Comparison of ENCODE assay signal across 16 mouse cellular contexts in the genomic region with DNA sequence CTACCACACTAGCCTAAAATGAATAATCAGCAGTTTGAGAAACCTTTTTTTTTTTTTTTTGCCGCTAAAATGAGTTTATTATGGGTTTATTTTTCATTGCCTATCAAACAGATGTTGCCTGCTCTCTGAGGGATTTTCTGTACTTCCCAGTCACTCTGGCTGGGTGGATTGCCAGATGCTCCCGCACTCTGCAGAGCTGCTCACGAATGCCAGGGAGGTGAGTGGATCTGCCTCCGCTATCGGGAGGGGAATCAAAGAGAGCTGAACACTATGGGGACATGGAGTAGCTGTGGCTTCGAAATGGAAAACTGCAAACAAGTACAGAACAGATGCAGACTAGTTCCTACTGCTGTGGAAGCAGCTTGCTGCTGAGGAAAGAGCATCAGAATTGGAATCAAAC.
DNase-seq lines count a peak whose midpoint lies in the region; ATAC-seq and TF ChIP-seq lines count a peak whose summit lies in the region.
"Had no signal": no experiment of that assay in that cellular context is flagged by ENCODE, and none has a peak within 500 bp of the region (broad histone marks: within the 10 kb centered on the region; RNA-seq: fewer than 3 reads in every experiment).

No protein-coding gene starts in this region.

- H3K4me1 ChIP-seq in forebrain, postnatal 0 days (ENCODE audit: insufficient read depth), result no peaks in the 10 kb centered on the region
- no peaks in the 10 kb centered on the region for H3K4me1 ChIP-seq in forebrain, embryonic 16.5 days (replicated peaks; ENCODE audit: control insufficient read depth, insufficient read depth, low read length)
- no peaks in the 10 kb centered on the region for H3K4me1 ChIP-seq in neural tube, embryonic 12.5 days
- no peaks in the 10 kb centered on the region for H3K4me1 ChIP-seq in neural tube, embryonic 15.5 days
- H3K4me1 ChIP-seq: forebrain, embryonic 10.5 days; heart, embryonic 13.5 days; liver, embryonic 15.5 days had no signal

- H3K4me2 ChIP-seq in forebrain, postnatal 0 days (ENCODE audit: low read depth), result no peak overlapping the region
- H3K4me2 ChIP-seq in forebrain, embryonic 16.5 days (ENCODE audit: low read length), result no peak overlapping the region
- H3K4me2 ChIP-seq in neural tube, embryonic 12.5 days (replicated peaks), result no peak overlapping the region
- 0 out of 2 replicates have a peak overlapping the region, but pooled peaks have one; percentile 1 for H3K4me2 ChIP-seq in neural tube, embryonic 15.5 days
- H3K4me2 ChIP-seq: heart, embryonic 13.5 days; liver, embryonic 15.5 days had no signal

- TF ChIP-seq CTCF in forebrain, postnatal 0 days (IDR thresholded peaks at IDR 0.05; ENCODE audit: low read depth), result no peak
- TF ChIP-seq CTCF in layer of hippocampus, adult 2 months (conservative IDR thresholded peaks at IDR 0.05), result no peak

- H3K27ac ChIP-seq in forebrain, postnatal 0 days (ENCODE audit: low read depth, low read length), result no peak overlapping the region
- H3K27ac ChIP-seq in forebrain, embryonic 16.5 days (ENCODE audit: low read length), result no peak overlapping the region
- H3K27ac ChIP-seq in neural tube, embryonic 12.5 days, result no peak overlapping the region
- H3K27ac ChIP-seq in layer of hippocampus, adult 2 months, result no peak overlapping the region
- H3K27ac ChIP-seq in neural tube, embryonic 15.5 days (replicated peaks), result 0 out of 2 replicates have a peak overlapping the region, but pooled peaks have one; percentile 11
- H3K27ac ChIP-seq: forebrain, embryonic 10.5 days; heart, embryonic 13.5 days; liver, embryonic 15.5 days had no signal

- WGBS in forebrain, postnatal 0 days, result 67% methylated on average over 6 of the region's 6 CpGs
- WGBS in forebrain, embryonic 16.5 days, result 77% methylated on average over 6 of the region's 6 CpGs
- 74% methylated on average over 6 of the region's 6 CpGs for WGBS in neural tube, embryonic 12.5 days
- WGBS in neural tube, embryonic 15.5 days, result 48% methylated on average over 6 of the region's 6 CpGs

- no peak overlapping the region for H3K9ac ChIP-seq in forebrain, postnatal 0 days
- H3K9ac ChIP-seq in forebrain, embryonic 16.5 days (replicated peaks; ENCODE audit: low read depth, low read length), result no peak overlapping the region
- H3K9ac ChIP-seq in neural tube, embryonic 12.5 days, result no peak overlapping the region
- H3K9ac ChIP-seq in neural tube, embryonic 15.5 days (replicated peaks), result no peak overlapping the region
- H3K9ac ChIP-seq: heart, embryonic 13.5 days; liver, embryonic 15.5 days had no signal

- no peaks in the 10 kb centered on the region for H3K9me3 ChIP-seq in forebrain, postnatal 0 days (ENCODE audit: low read length)
- H3K9me3 ChIP-seq in forebrain, embryonic 16.5 days (ENCODE audit: control insufficient read depth, low read length), result no peaks in the 10 kb centered on the region
- no peaks in the 10 kb centered on the region for H3K9me3 ChIP-seq in neural tube, embryonic 12.5 days
- H3K9me3 ChIP-seq in neural tube, embryonic 15.5 days (replicated peaks), result no peaks in the 10 kb centered on the region
- H3K9me3 ChIP-seq: forebrain, embryonic 10.5 days; heart, embryonic 13.5 days; liver, embryonic 15.5 days had no signal

- no peak overlapping the region for H3K4me3 ChIP-seq in forebrain, postnatal 0 days (ENCODE audit: low read depth, low read length)
- H3K4me3 ChIP-seq in forebrain, embryonic 16.5 days (replicated peaks; ENCODE audit: low read length), result no peak overlapping the region
- H3K4me3 ChIP-seq in neural tube, embryonic 12.5 days, result no peak overlapping the region
- no peak overlapping the region for H3K4me3 ChIP-seq in layer of hippocampus, adult 2 months
- no peak overlapping the region for H3K4me3 ChIP-seq in neural tube, embryonic 15.5 days (replicated peaks)
- H3K4me3 ChIP-seq: forebrain, embryonic 10.5 days; heart, embryonic 13.5 days; liver, embryonic 15.5 days had no signal

- no peaks in the 10 kb centered on the region for H3K36me3 ChIP-seq in forebrain, postnatal 0 days (ENCODE audit: insufficient read depth)
- H3K36me3 ChIP-seq in forebrain, embryonic 16.5 days (ENCODE audit: control insufficient read depth, insufficient read depth), result no peaks in the 10 kb centered on the region
- no peaks in the 10 kb centered on the region for H3K36me3 ChIP-seq in neural tube, embryonic 12.5 days
- no peaks in the 10 kb centered on the region for H3K36me3 ChIP-seq in neural tube, embryonic 15.5 days
- H3K36me3 ChIP-seq: forebrain, embryonic 10.5 days; heart, embryonic 13.5 days; liver, embryonic 15.5 days had no signal

- DNase-seq in forebrain, postnatal 0 days, result peak; percentile 31
- no peak for DNase-seq in neural tube, embryonic 10.5 days (ENCODE audit: extremely low spot score, low spot score)
- peak; percentile 14 to 36 for DNase-seq in layer of hippocampus, adult 2 months (ENCODE audit: low spot score in 2 of 2)
- no peak for DNase-seq in thymus, postnatal 0 days (ENCODE audit: low spot score)
- DNase-seq: adrenal gland, adult 2 months; cerebellum, postnatal 14 days; gastrocnemius, postnatal 25 days; kidney, adult 9 months; thymus, postnatal 36 days had no signal

- peak; percentile 38 for ATAC-seq in forebrain, postnatal 0 days
- no peak for ATAC-seq in forebrain, embryonic 16.5 days
- ATAC-seq in neural tube, embryonic 12.5 days (ENCODE audit: low FRiP score, low read depth), result peak; percentile 53; the same call in 1 of the 2 replicates
- ATAC-seq in neural tube, embryonic 15.5 days (ENCODE audit: low FRiP score), result peak; percentile 38; the same call in 1 of the 2 replicates
- ATAC-seq in megakaryocyte-erythroid progenitor cell, adult 5-6 weeks (replicated peaks; ENCODE audit: low FRiP score, low TSS enrichment, poor library complexity, severe bottlenecking), result no peak

- H3K27me3 ChIP-seq in forebrain, postnatal 0 days (ENCODE audit: insufficient read depth, low read length), result no peaks in the 10 kb centered on the region
- H3K27me3 ChIP-seq in forebrain, embryonic 16.5 days (replicated peaks; ENCODE audit: control insufficient read depth, insufficient read depth, low read length), result no peaks in the 10 kb centered on the region
- no peaks in the 10 kb centered on the region for H3K27me3 ChIP-seq in neural tube, embryonic 12.5 days (replicated peaks)
- no peaks in the 10 kb centered on the region for H3K27me3 ChIP-seq in neural tube, embryonic 15.5 days (replicated peaks)
- H3K27me3 ChIP-seq: heart, embryonic 13.5 days; liver, embryonic 15.5 days had no signal

Comparison
In these comparisons a context has a peak if more than half of its experiments do, and no peak if none do; other contexts are left out.
1. ATAC-seq: peak in forebrain, postnatal 0 days (single experiment), neural tube, embryonic 12.5 days (single experiment) and neural tube, embryonic 15.5 days (single experiment); none in forebrain, embryonic 16.5 days (single experiment) and megakaryocyte-erythroid progenitor cell, adult 5-6 weeks (single experiment).
2. DNase-seq: peak in forebrain, postnatal 0 days (single experiment) and layer of hippocampus, adult 2 months (2 of 2); none in neural tube, embryonic 10.5 days (single experiment) and thymus, postnatal 0 days (single experiment).